Mouse (Mus musculus) testis, postnatal 10 days (tissue): ENCODE data around the gene Fmo6.
A peak's percentile ranks its signal among the peaks of the same experiment; 100 is the strongest.

Experiments used
- DNase-seq: peaks from one replicate; pipeline ENCODE4 v3.0.0; 2021; ENCODE audit warnings: low spot score

The Fmo6 gene

GRCm38 (mm10) chr1:162912085-162912484 is 25.2 kb downstream of the Fmo6 start:
- no peak for DNase-seq

GRCm38 (mm10) chr1:162901879-162902278 is 35.4 kb downstream of the Fmo6 start:
- DNase-seq: no peak

GRCm38 (mm10) chr1:162897838-162898811 is 39.2 kb downstream of the Fmo6 start, which contains the start of gene Fmo2:
Fmo2 (minus strand) TSS chr1:162898726.
- no peak for DNase-seq

GRCm38 (mm10) chr1:162895900-162896299 is 41.4 kb downstream of the Fmo6 start:
- DNase-seq: peak; percentile 91

GRCm38 (mm10) chr1:162893014-162893413 is 44.3 kb downstream of the Fmo6 start:
- no peak for DNase-seq

GRCm38 (mm10) chr1:162891980-162892451 is 45.3 kb downstream of the Fmo6 start:
- DNase-seq: no peak

GRCm38 (mm10) chr1:162888646-162889045 is 48.7 kb downstream of the Fmo6 start:
- no peak for DNase-seq

GRCm38 (mm10) chr1:162887644-162888043 is 49.7 kb downstream of the Fmo6 start:
- DNase-seq: no peak

- no peak for DNase-seq
Observed at GRCm38 (mm10) chr1:162886138-162886816, 51.0 kb downstream of the Fmo6 start.

GRCm38 (mm10) chr1:162882681-162883080 is 54.6 kb downstream of the Fmo6 start:
- DNase-seq: no peak

GRCm38 (mm10) chr1:162879595-162880369 is 57.5 kb downstream of the Fmo6 start:
- peak; percentile 81 for DNase-seq

- DNase-seq: no peak
Observed at GRCm38 (mm10) chr1:162875091-162875490, 62.2 kb downstream of the Fmo6 start.

- DNase-seq: peak; percentile 51
Observed at GRCm38 (mm10) chr1:162871701-162872311, 65.5 kb downstream of the Fmo6 start.

- no peak for DNase-seq
Observed at GRCm38 (mm10) chr1:162870978-162871377, 66.3 kb downstream of the Fmo6 start.

GRCm38 (mm10) chr1:162867396-162867795 is 69.9 kb downstream of the Fmo6 start:
- no peak for DNase-seq
